Mouse (Mus musculus) embryonic fibroblast, embryonic 13.5 days (primary cell): Measurements from ENCODE around the gene Slc7a11. TPM values are rescaled to one million over a fixed set of nuclear protein-coding genes. Genes with fewer than 3 reads are reported as not detected.
A peak's percentile ranks its signal among the peaks of the same experiment; 100 is the strongest.

ENCODE experiments used
- H3K27ac ChIP-seq: 2 replicates; pipeline ENCODE4 v1.5.1; 2012; ENCODE audit warnings: low read length, control low read depth, inconsistent platforms; ENCODE audit not compliant: insufficient read depth
- H3K4me1 ChIP-seq: 2 replicates; pipeline ENCODE4 v1.6.1; 2011; ENCODE audit warnings: low read length; ENCODE audit not compliant: control insufficient read depth, insufficient read depth
- H3K4me3 ChIP-seq: 2 replicates; pipeline ENCODE4 v1.5.1; 2011; ENCODE audit warnings: mild to moderate bottlenecking, control low read depth, low read length; ENCODE audit not compliant: insufficient read depth
- CTCF ChIP-seq: IDR thresholded peaks from 2 replicates; pipeline ENCODE4 v1.5.1; 2011; ENCODE audit warnings: mild to moderate bottlenecking, control low read depth, low read length, moderate library complexity, borderline replicate concordance; ENCODE audit not compliant: insufficient read depth
- POLR2A ChIP-seq: IDR thresholded peaks from 2 replicates; pipeline ENCODE4 v1.6.1; 2011; ENCODE audit warnings: low read depth, mild to moderate bottlenecking, control low read depth, low read length, moderate library complexity
- polyA plus RNA-seq: library from polyadenylated mRNA; stranded (reverse); fragments of >200 nt; gene quantifications from 2 replicates; pipeline ENCODE4 v1.2.4, GENCODE M21; 2011; ENCODE audit warnings: low read depth; ENCODE audit not compliant: missing spikeins, insufficient read length

The Slc7a11 gene
- polyA plus RNA-seq, 1 experiment, result 11.2 TPM

GRCm38 (mm10) chr3:50313816-50314215 lies 129.6 kb downstream of the Slc7a11 start:
- H3K27ac ChIP-seq, result no peak overlapping the region
- TF ChIP-seq CTCF, result no peak
- no peak for TF ChIP-seq POLR2A
- no peaks in the 10 kb centered on the region for H3K4me1 ChIP-seq
- no peak overlapping the region for H3K4me3 ChIP-seq

- no peak overlapping the region for H3K27ac ChIP-seq
- H3K4me1 ChIP-seq, result no peaks in the 10 kb centered on the region
- H3K4me3 ChIP-seq, result no peak overlapping the region
- TF ChIP-seq CTCF (no peak), POLR2A (no peak)
Observed at GRCm38 (mm10) chr3:50307339-50308327, 135.8 kb downstream of the Slc7a11 start.

- Histone ChIP-seq H3K4me1 (no peaks in the 10 kb centered on the region), H3K27ac (no peak overlapping the region), H3K4me3 (no peak overlapping the region)
- TF ChIP-seq CTCF (no peak), POLR2A (no peak)
Observed at GRCm38 (mm10) chr3:50306334-50306733, 137.1 kb downstream of the Slc7a11 start.

- TF ChIP-seq CTCF (peak; percentile 70), POLR2A (no peak)
- no peaks in the 10 kb centered on the region for H3K4me1 ChIP-seq
- H3K4me3 ChIP-seq, result no peak overlapping the region
- no peak overlapping the region for H3K27ac ChIP-seq
Observed at GRCm38 (mm10) chr3:50304137-50304536, 139.3 kb downstream of the Slc7a11 start.

GRCm38 (mm10) chr3:50302648-50303047 lies 140.8 kb downstream of the Slc7a11 start:
- Histone ChIP-seq H3K4me1 (no peaks in the 10 kb centered on the region), H3K4me3 (no peak overlapping the region), H3K27ac (no peak overlapping the region)
- no peak for TF ChIP-seq CTCF
- TF ChIP-seq POLR2A, result no peak

- TF ChIP-seq POLR2A (no peak), CTCF (peak; percentile 52; the same call in 1 of the 2 replicates)
- Histone ChIP-seq H3K4me3 (no peak overlapping the region), H3K4me1 (no peaks in the 10 kb centered on the region), H3K27ac (no peak overlapping the region)
Observed at GRCm38 (mm10) chr3:50300952-50301303, 142.5 kb downstream of the Slc7a11 start.

- H3K4me3 ChIP-seq, result no peak overlapping the region
- TF ChIP-seq CTCF (no peak), POLR2A (no peak)
- no peaks in the 10 kb centered on the region for H3K4me1 ChIP-seq
- no peak overlapping the region for H3K27ac ChIP-seq
Observed at GRCm38 (mm10) chr3:50300002-50300951, 143.1 kb downstream of the Slc7a11 start.

- Histone ChIP-seq H3K4me1 (no peaks in the 10 kb centered on the region), H3K4me3 (no peak overlapping the region), H3K27ac (no peak overlapping the region)
- no peak for TF ChIP-seq CTCF
- no peak for TF ChIP-seq POLR2A
Observed at GRCm38 (mm10) chr3:50298366-50298991, 144.9 kb downstream of the Slc7a11 start.

- no peak overlapping the region for H3K27ac ChIP-seq
- H3K4me3 ChIP-seq, result no peak overlapping the region
- TF ChIP-seq POLR2A (no peak), CTCF (no peak)
- no peaks in the 10 kb centered on the region for H3K4me1 ChIP-seq
Observed at GRCm38 (mm10) chr3:50296956-50297355, 146.5 kb downstream of the Slc7a11 start.
